Mouse (Mus musculus): ENCODE results near the gene Papln.
A peak's percentile ranks its signal among the peaks of the same experiment; 100 is the strongest.

Gene Papln

GRCm38 (mm10) chr12:83768235-83768899 lies 4.9 kb downstream of the Papln start:
- DNase-seq: peak; percentile 41 to 50

- peak; percentile 65 to 78 for DNase-seq
Observed at GRCm38 (mm10) chr12:83770418-83771256, 7.2 kb downstream of the Papln start.

GRCm38 (mm10) chr12:83775621-83776020 lies 12.2 kb downstream of the Papln start:
- DNase-seq: no peak

- no peak for DNase-seq
Observed at GRCm38 (mm10) chr12:83776766-83777165, 13.3 kb downstream of the Papln start.

GRCm38 (mm10) chr12:83780181-83780580 lies 16.7 kb downstream of the Papln start:
- no peak for DNase-seq

- no peak for DNase-seq
Observed at GRCm38 (mm10) chr12:83781204-83781603, 17.8 kb downstream of the Papln start.

- DNase-seq: no peak
Observed at GRCm38 (mm10) chr12:83781640-83782278, 18.3 kb downstream of the Papln start.

- DNase-seq: no peak
Observed at GRCm38 (mm10) chr12:83782669-83783068, 19.2 kb downstream of the Papln start.

GRCm38 (mm10) chr12:83785305-83785704 lies 21.9 kb downstream of the Papln start:
- no peak for DNase-seq

- no peak for DNase-seq
Observed at GRCm38 (mm10) chr12:83789051-83789780, 25.8 kb downstream of the Papln start.

GRCm38 (mm10) chr12:83789781-83790140 lies 26.3 kb downstream of the Papln start:
- no peak for DNase-seq

GRCm38 (mm10) chr12:83790749-83791148 lies 27.3 kb downstream of the Papln start:
- DNase-seq: no peak

- DNase-seq: no peak
Observed at GRCm38 (mm10) chr12:83791737-83792136, 28.3 kb downstream of the Papln start.

- peak; percentile 21 to 27 for DNase-seq
Observed at GRCm38 (mm10) chr12:83792706-83793410, 29.4 kb downstream of the Papln start.

GRCm38 (mm10) chr12:83795051-83795450 lies 31.6 kb downstream of the Papln start:
- peak; percentile 37 to 52 for DNase-seq

- DNase-seq: no peak
Observed at GRCm38 (mm10) chr12:83795586-83795985, 32.2 kb downstream of the Papln start.

GRCm38 (mm10) chr12:83798313-83798712 lies 34.9 kb downstream of the Papln start:
- no peak for DNase-seq

GRCm38 (mm10) chr12:83800943-83801342 lies 37.5 kb downstream of the Papln start:
- no peak for DNase-seq

- no peak for DNase-seq
Observed at GRCm38 (mm10) chr12:83803641-83804040, 40.2 kb downstream of the Papln start.

GRCm38 (mm10) chr12:83811901-83812300 lies 48.5 kb downstream of the Papln start:
- no peak for DNase-seq

GRCm38 (mm10) chr12:83816616-83817015 lies 53.2 kb downstream of the Papln start:
- DNase-seq: no peak

- no peak for DNase-seq
Observed at GRCm38 (mm10) chr12:83830424-83830823, 67.0 kb downstream of the Papln start.
